Mouse (Mus musculus): ENCODE results near the gene Qtrt2. TPM values are rescaled to one million over a fixed set of nuclear protein-coding genes. Genes with fewer than 3 reads are reported as not detected.

The Qtrt2 gene
- 12.5 and 12.8 TPM in 2 replicates for polyA plus RNA-seq (2015; fragmentation: Nextera tagmentation; extraction: Ambion mirVana)

GRCm38 (mm10) chr16:43926341-43926859, at the start of gene Qtrt2:
TSS of gene Qtrt2 (minus strand) at chr16:43926809.

GRCm38 (mm10) chr16:43889208-43890004, 37.2 kb downstream of the Qtrt2 start, which contains the start of gene Ccdc191:
TSS of gene Ccdc191 (plus strand) at chr16:43889800.

Other genes starting within 250 kb of the Qtrt2 start
- gene Drd3, start 172.8 kb downstream of the Qtrt2 start, polyA plus RNA-seq (2015; fragmentation: Nextera tagmentation; extraction: Ambion mirVana) = not detected in 2 replicates
- 4.0 and 4.6 TPM in 2 replicates for gene Ccdc191, start 37.0 kb downstream of the Qtrt2 start, polyA plus RNA-seq (2015; fragmentation: Nextera tagmentation; extraction: Ambion mirVana)
- 2.1 and 2.2 TPM in 2 replicates for gene Zdhhc23, start 53.0 kb upstream of the Qtrt2 start, polyA plus RNA-seq (2015; fragmentation: Nextera tagmentation; extraction: Ambion mirVana)
- gene Gramd1c, start 136.5 kb upstream of the Qtrt2 start, polyA plus RNA-seq (2015; fragmentation: Nextera tagmentation; extraction: Ambion mirVana) = 2.8 and 3.3 TPM in 2 replicates
- 153 and 170 TPM in 2 replicates for gene Atp6v1a, start 212.9 kb upstream of the Qtrt2 start, polyA plus RNA-seq (2015; fragmentation: Nextera tagmentation; extraction: Ambion mirVana)
- 47.4 and 52.7 TPM in 2 replicates for gene Naa50, start 213.0 kb upstream of the Qtrt2 start, polyA plus RNA-seq (2015; fragmentation: Nextera tagmentation; extraction: Ambion mirVana)
- gene Usf3, start 246.4 kb upstream of the Qtrt2 start, polyA plus RNA-seq (2015; fragmentation: Nextera tagmentation; extraction: Ambion mirVana) = 2.6 and 2.9 TPM in 2 replicates

Data from neural tube, postnatal 0 days (tissue).